Mouse (Mus musculus) cerebellum, postnatal 4 days (tissue): ENCODE data around the gene Eif2s3y.

ENCODE experiments used
- DNase-seq, 2 experiments: peaks; one replicate each; pipeline ENCODE4 v3.0.0; 2022; ENCODE audit warnings: low spot score in 2 of 2, mixed read lengths in 1 of 2

Gene Eif2s3y

DNA sequence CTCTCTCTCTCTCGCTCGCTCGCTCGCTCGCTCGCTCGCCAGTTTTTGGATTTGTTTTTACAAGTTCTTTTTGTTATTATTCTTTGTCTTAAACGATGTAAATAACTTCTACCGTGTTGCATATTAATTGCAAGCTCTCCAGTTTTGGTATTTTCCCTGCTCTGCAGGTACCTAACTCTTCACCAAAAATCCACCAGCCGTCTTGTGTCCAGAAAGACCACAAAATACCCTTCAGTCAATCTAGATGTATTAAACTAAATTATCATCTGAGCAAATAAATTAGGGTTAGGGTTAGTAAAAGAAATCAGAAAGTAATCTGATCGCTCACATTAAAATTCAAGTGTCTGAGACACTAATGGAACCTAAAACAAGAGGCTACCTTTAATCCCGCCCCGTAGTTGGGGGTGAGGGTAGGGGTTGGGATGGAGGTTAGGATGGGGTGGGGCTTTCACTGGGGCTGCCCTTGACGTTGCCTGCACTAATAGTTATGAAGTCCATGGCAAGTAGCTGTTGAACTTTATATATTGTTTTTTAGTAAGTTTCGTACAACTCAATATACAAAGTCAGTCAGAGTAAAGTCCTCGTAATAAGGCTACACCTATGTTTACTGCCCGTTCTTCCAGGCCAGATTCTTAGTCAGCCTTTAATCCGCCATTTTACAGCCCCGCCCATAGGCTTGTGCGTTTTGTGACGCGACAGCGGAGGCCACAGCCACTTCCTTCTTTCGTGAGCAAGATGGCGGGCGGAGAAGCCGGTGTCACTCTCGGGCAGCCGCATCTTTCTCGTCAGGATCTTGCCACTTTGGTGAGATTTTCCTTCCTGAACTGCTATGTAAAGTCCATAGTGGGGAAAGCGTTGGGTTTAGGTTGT, at the start of gene Eif2s3y:
Gene Eif2s3y, plus strand, starts transcription at position 662 of the 870 bp plus-strand sequence.
- peak in 1 of 2 experiments; percentile 35 for DNase-seq
